Mouse (Mus musculus) kidney, postnatal 10 days (tissue): ENCODE results near the gene Gmfg.

ENCODE experiments used
- DNase-seq: peaks from one replicate; pipeline ENCODE4 v3.0.0; 2021; ENCODE audit warnings: mixed read lengths

The Gmfg gene

DNA sequence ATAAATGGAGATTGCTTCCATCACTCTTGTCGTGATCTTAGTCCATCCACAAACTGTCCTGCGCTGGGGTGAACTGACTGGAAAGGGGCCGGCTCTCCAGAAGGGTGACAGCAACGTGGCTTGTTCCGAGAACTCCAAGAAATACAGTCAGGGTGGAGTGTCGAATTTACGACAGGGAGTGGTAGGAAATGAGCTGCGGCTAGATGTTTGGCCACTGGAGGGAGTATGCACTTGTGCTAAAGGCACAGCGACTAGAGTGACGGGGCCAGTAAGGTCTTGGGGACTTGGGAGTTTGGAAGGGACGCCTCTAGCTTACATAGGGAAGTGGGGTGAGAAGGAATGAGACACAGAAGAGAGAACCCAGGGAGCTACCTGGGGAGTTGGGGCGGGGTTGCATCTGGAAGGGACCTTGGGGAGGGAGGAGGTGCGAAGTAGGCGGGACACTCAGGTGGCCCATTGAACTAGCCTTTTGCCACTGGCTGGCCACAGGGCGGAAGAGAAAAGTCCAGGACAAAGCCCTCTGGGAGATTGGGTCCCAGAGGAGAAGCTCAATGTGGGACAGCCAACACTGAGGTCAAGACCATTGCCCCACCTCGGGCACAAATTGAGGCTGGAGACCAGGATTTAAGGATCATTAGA is at the start of gene Gmfg:
Gene Gmfg, plus strand, starts transcription at position 516 of the 639 bp plus-strand sequence.
- DNase-seq = peak; percentile 88

DNA sequence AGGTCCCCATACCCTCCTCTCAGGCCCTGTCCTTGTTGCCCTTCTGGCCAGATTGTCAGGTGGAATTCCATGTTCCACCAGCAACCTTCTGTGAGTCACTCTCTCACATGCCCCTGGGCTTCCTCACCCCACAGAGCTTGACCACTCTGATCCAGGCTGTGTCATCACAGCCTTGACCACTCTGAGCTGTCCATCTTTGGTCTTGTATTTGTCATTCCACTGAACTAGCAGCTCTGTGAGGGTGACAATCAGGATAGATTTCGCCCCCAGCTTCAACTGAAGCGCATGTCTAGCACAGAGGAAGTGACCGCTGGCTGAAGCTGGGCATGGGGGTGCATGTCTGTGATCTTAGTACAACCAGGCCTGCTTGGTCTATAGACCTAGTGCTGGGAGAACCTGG is 46.9 kb upstream of the Gmfg start:
- DNase-seq = no peak

GRCm38 (mm10) chr7:28392429-28393271 is 44.6 kb upstream of the Gmfg start, which contains the start of the genes Med29 and Paf1:
TSS of gene Med29 (minus strand) at chr7:28392708.
TSS of gene Paf1 (plus strand) at chr7:28392951.
- DNase-seq = peak; percentile 97

GRCm38 (mm10) chr7:28393272-28393951 is 43.8 kb upstream of the Gmfg start:
- DNase-seq = no peak

GRCm38 (mm10) chr7:28395425-28395824 is 41.8 kb upstream of the Gmfg start:
- no peak for DNase-seq

GRCm38 (mm10) chr7:28398000-28398399 is 39.2 kb upstream of the Gmfg start:
- DNase-seq = peak; percentile 65

DNA sequence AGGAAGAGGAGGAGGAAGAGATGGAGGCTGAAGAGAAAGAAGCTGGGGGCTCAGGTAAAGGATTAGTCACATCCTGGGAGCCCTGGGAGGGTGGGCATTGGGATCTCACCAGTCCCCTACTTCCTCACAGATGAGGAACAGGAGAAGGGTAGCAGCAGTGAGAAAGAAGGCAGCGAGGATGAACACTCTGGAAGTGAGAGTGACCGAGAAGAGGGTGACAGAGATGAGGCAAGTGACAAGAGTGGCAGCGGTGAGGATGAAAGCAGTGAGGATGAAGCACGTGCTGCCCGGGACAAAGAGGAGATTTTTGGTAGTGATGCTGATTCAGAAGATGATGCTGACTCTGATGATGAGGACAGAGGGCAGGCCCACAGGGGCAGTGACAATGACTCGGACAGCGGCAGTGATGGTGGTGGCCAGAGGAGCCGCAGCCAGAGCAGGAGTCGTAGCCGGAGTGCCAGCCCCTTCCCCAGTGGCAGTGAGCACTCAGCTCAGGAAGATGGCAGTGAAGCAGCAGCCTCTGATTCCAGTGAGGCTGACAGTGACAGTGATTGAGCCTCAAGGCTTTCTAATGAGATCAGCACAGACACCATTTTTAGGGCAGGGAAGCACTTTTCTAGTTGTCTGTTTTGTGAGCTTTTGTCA is 38.4 kb upstream of the Gmfg start:
- no peak for DNase-seq

DNA sequence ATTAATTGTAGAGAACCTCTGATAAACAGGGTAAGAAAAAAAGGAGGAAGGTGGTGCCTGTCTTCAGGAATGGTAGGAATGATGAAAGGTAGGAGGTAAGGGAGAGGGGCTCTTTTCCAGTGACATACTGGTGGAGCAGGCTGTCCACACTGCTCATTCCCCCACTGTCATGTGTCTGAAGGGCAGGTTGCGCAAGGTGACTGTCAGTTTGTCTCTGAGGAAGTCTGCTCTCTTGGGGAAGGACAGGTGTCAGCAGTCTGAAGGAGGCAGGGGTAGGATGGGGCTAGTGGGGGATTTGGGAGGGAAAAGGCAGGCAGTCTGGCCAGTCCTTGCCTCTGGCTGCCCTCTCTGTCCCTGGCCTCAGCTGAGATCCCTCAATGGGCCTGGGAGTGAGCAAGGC is 36.2 kb upstream of the Gmfg start:
- DNase-seq = no peak

GRCm38 (mm10) chr7:28401942-28402341 is 35.3 kb upstream of the Gmfg start:
- DNase-seq = no peak

- DNase-seq = peak; percentile 84
Observed at GRCm38 (mm10) chr7:28410841-28411475, 26.3 kb upstream of the Gmfg start.

DNA sequence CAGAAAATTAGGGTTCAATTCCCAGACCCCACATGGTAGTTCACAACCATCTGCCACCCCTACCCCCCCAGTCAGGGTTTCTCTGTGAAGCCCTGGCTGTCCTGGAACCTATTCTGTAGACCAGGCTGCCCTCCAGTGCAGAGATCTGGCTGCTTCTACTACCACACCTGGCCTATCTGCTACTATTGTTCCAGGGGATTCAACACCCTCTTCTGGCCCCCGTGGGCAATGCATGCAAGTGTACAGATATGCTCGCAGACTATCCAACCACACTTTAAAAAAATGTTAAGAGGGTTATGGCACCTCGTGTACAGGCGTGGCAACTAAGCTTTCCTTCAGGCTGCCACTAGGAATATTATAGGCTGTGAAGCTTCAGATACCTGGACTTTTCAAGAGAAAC is 24.4 kb upstream of the Gmfg start:
- DNase-seq = no peak

DNA sequence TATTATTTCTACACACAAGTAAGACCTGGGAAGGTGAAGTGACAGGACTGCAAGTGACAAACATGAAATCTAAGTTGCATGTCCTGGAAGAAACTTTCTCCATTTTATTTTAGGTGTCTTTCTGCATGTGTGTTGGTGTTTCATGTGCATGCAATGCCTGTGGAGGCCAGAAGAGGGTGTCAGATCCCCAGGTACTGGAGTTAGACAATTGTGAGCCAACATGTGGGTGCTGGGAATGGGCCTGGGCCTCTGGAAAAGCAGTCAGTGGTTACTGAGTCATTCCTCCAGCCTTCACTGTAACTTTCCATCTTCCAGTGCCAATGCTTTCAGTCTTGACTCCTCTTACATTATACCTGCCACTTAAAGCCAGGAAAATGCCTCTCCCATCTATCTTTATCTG is 19.9 kb upstream of the Gmfg start:
- no peak for DNase-seq

DNA sequence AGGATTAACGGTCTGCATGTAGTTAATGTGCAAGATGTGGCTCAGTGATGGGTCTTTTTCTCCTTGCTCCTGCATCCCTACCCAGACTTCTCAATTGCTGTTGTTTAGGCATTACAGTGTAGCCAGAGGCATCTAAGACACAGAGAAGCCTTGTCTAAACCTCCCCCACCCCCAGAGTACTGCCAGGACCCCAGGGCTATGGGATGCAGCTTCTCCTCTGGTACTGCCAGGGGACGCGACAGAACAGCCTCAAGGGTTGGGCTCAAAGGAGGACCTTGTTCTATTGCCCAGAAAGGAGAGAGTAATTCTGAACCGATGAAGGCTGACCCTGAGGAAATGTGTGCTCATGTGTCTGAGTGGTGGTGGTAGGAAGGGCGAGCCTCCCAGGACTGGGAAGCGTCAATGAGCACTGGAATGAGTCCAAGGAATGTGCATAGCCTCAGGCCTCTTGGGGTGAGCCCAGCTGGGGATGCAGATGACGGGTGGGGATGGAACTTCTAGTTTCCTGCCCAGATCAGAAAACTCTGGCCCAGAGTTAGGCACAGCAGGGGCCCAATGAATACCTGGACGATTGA is 19.1 kb upstream of the Gmfg start:
- peak; percentile 82 for DNase-seq

DNA sequence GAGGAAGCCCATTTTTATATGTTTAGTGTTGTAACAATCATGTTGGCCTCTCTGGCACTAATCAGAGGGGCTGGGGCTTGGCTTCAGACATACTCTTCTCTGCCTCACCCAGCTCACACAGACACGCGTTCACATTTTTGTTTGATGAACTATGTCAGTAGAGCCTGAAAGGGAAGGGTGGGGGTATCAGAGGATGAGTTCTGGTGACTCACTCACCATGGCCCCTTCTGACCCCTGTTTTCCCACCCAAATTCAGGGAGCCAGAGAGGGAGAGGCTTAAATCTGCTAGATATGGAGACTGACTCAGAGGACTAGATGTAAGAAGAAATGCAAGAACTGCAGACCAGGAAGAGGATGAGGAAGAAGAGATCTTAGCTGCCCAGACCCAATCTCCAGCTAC is 17.8 kb upstream of the Gmfg start:
- DNase-seq = no peak

- DNase-seq = no peak
Observed at GRCm38 (mm10) chr7:28423018-28423417, 14.2 kb upstream of the Gmfg start.

GRCm38 (mm10) chr7:28427738-28428137 is 9.5 kb upstream of the Gmfg start:
- DNase-seq = no peak

- no peak for DNase-seq
Observed at GRCm38 (mm10) chr7:28430512-28430911, 6.7 kb upstream of the Gmfg start.

- DNase-seq = no peak
Observed at GRCm38 (mm10) chr7:28432252-28432651, 5.0 kb upstream of the Gmfg start.

DNA sequence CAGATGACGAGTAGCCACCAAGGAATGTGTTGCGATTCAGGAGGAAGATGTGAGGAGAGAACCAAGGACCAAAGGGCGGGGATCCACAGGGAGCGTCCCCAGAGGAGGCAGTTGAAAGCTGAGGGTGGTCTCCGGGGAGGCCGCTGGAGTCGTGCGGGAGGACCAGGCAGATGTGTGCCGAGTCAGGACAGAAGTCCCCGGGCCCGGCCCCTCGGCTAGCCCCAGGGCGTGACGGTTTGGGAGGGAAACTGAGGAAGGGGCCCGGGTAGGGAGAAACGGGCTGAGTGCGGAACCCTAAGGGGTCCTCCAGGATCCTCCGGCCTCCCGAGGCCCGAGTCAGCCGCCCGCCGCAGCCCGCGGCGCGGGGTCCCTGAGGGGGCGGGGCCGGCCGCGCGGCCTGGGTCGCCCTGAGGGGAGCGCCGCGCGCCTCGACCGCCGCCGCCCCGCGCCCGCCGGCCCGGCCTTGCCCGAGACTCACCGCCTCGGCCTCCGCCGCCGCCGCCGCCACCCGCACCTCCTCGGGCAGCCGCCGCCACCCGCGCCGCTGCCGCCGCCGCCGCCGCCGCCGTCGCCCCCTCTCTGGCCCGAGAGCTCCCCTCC is 1.5 kb upstream of the Gmfg start:
- peak; percentile 53 for DNase-seq

GRCm38 (mm10) chr7:28436271-28436904 is 859 bp upstream of the Gmfg start:
- peak; percentile 100 for DNase-seq

DNA sequence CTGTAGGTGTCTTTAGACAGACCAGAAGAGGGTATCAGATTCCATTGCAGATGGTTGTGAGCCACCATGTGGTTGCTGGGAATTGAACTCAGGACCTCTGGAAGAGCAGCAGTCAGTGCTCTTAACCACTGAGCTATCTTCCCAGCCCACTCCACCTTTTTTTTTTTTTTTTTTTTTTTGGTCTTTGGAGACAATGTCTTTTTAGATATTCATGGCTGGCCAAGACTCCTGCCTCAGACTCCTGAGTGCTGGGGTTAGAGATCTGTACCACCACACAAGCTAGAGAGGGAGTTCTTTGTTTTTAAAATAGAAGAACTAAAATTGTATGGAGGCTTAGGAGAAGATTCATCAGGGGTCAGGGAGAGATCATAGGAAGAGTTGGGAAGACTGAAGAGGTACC is 717 bp downstream of the Gmfg start:
- no peak for DNase-seq
